Mouse (Mus musculus): ENCODE results near the gene Rnf185. TPM values are rescaled to one million over a fixed set of nuclear protein-coding genes. Genes with fewer than 3 reads are reported as not detected.

Rnf185 gene
- polyA plus RNA-seq, 1 experiment, result 28.7 TPM

GRCm38 (mm10) chr11:3452769-3453168 lies 606 bp upstream of the Rnf185 start:
- Histone ChIP-seq H3K27ac (ENCODE audit: insufficient read depth, low read length) (peak overlapping the region; percentile 20; the same call in 1 of the 2 replicates), H3K4me1 (ENCODE audit: control insufficient read depth, insufficient read depth, low read length) (peaks cover 5% of the 10 kb centered on the region), H3K4me3 (ENCODE audit: insufficient read depth, low read length) (peak overlapping the region; percentile 97)
- TF ChIP-seq CTCF (IDR thresholded peaks at IDR 0.05; ENCODE audit: extremely low read depth, insufficient read depth, low read length) (no peak), POLR2A (IDR thresholded peaks at IDR 0.05; ENCODE audit: extremely low read depth, insufficient read depth, low read length) (no peak)

- Histone ChIP-seq H3K4me1 (ENCODE audit: control insufficient read depth, insufficient read depth, low read length) (peaks cover 5% of the 10 kb centered on the region), H3K27ac (ENCODE audit: insufficient read depth, low read length) (peak overlapping the region; percentile 66), H3K4me3 (ENCODE audit: insufficient read depth, low read length) (peak overlapping the region; percentile 97)
- TF ChIP-seq CTCF (IDR thresholded peaks at IDR 0.05; ENCODE audit: extremely low read depth, insufficient read depth, low read length) (no peak), POLR2A (IDR thresholded peaks at IDR 0.05; ENCODE audit: extremely low read depth, insufficient read depth, low read length) (no peak)
Observed at GRCm38 (mm10) chr11:3451701-3452163, 431 bp downstream of the Rnf185 start.

DNA sequence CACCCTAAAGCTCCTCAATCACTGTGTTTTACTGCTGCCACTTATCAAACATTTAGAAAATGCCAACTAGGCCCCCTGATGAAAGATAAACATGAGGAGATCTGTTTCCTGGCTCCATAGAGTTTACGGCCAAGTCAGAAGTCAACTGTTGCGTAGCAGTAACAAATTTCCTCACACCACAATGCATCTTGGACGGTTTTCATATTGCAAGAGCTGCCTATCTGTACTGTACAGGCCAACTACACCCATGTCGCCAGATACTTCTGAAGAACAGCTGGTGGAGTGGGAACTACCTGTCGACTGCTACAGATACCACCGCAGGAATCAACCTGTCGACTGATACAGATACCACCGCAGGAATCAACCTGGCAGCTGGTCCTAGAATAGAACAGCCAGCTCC lies 7.3 kb downstream of the Rnf185 start:
- H3K4me3 ChIP-seq (ENCODE audit: insufficient read depth, low read length), result no peak overlapping the region
- no peak for TF ChIP-seq CTCF (IDR thresholded peaks at IDR 0.05; ENCODE audit: extremely low read depth, insufficient read depth, low read length)
- no peak for TF ChIP-seq POLR2A (IDR thresholded peaks at IDR 0.05; ENCODE audit: extremely low read depth, insufficient read depth, low read length)
- peaks cover 5% of the 10 kb centered on the region for H3K4me1 ChIP-seq (ENCODE audit: control insufficient read depth, insufficient read depth, low read length)
- H3K27ac ChIP-seq (ENCODE audit: insufficient read depth, low read length), result no peak overlapping the region

- Histone ChIP-seq H3K4me3 (ENCODE audit: insufficient read depth, low read length) (no peak overlapping the region), H3K27ac (ENCODE audit: insufficient read depth, low read length) (no peak overlapping the region), H3K4me1 (ENCODE audit: control insufficient read depth, insufficient read depth, low read length) (peaks cover 5% of the 10 kb centered on the region)
- TF ChIP-seq CTCF (IDR thresholded peaks at IDR 0.05; ENCODE audit: extremely low read depth, insufficient read depth, low read length) (no peak), POLR2A (IDR thresholded peaks at IDR 0.05; ENCODE audit: extremely low read depth, insufficient read depth, low read length) (no peak)
Observed at GRCm38 (mm10) chr11:3443091-3443490, 9.1 kb downstream of the Rnf185 start.

GRCm38 (mm10) chr11:3442677-3443076 lies 9.5 kb downstream of the Rnf185 start:
- H3K4me1 ChIP-seq (ENCODE audit: control insufficient read depth, insufficient read depth, low read length), result peaks cover 5% of the 10 kb centered on the region
- no peak overlapping the region for H3K27ac ChIP-seq (ENCODE audit: insufficient read depth, low read length)
- H3K4me3 ChIP-seq (ENCODE audit: insufficient read depth, low read length), result no peak overlapping the region
- TF ChIP-seq POLR2A (IDR thresholded peaks at IDR 0.05; ENCODE audit: extremely low read depth, insufficient read depth, low read length), result no peak
- TF ChIP-seq CTCF (IDR thresholded peaks at IDR 0.05; ENCODE audit: extremely low read depth, insufficient read depth, low read length), result no peak

GRCm38 (mm10) chr11:3441696-3442443 lies 10.3 kb downstream of the Rnf185 start:
- H3K27ac ChIP-seq (ENCODE audit: insufficient read depth, low read length), result no peak overlapping the region
- H3K4me3 ChIP-seq (ENCODE audit: insufficient read depth, low read length), result no peak overlapping the region
- H3K4me1 ChIP-seq (ENCODE audit: control insufficient read depth, insufficient read depth, low read length), result peaks cover 5% of the 10 kb centered on the region
- no peak for TF ChIP-seq CTCF (IDR thresholded peaks at IDR 0.05; ENCODE audit: extremely low read depth, insufficient read depth, low read length)
- no peak for TF ChIP-seq POLR2A (IDR thresholded peaks at IDR 0.05; ENCODE audit: extremely low read depth, insufficient read depth, low read length)

DNA sequence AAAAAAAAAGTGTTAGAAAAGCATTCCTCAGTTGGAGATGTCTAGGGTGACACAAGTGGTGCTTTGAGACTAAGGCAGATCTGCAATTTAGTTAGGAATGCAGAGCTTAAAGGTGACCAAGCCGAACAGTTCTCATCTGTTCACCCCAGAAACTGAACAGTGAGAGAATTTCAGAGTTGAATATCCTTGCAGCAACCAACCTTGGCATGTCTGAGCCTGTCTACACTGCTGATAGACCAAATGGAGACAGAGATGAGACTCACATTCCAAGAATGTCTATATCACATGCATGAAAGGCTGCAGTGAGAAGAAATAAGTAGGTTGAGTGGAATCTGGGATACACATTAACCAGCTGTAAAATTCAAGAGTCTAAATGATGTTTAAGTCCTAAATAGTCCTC lies 14.5 kb downstream of the Rnf185 start:
- Histone ChIP-seq H3K4me3 (ENCODE audit: insufficient read depth, low read length) (no peak overlapping the region), H3K27ac (ENCODE audit: insufficient read depth, low read length) (no peak overlapping the region), H3K4me1 (ENCODE audit: control insufficient read depth, insufficient read depth, low read length) (peaks cover 2% of the 10 kb centered on the region; the same call in 1 of the 2 replicates)
- TF ChIP-seq CTCF (IDR thresholded peaks at IDR 0.05; ENCODE audit: extremely low read depth, insufficient read depth, low read length) (no peak), POLR2A (IDR thresholded peaks at IDR 0.05; ENCODE audit: extremely low read depth, insufficient read depth, low read length) (no peak)

GRCm38 (mm10) chr11:3433809-3434208 lies 18.4 kb downstream of the Rnf185 start:
- no peak overlapping the region for H3K27ac ChIP-seq (ENCODE audit: insufficient read depth, low read length)
- no peak overlapping the region for H3K4me3 ChIP-seq (ENCODE audit: insufficient read depth, low read length)
- H3K4me1 ChIP-seq (ENCODE audit: control insufficient read depth, insufficient read depth, low read length), result no peaks in the 10 kb centered on the region
- no peak for TF ChIP-seq CTCF (IDR thresholded peaks at IDR 0.05; ENCODE audit: extremely low read depth, insufficient read depth, low read length)
- no peak for TF ChIP-seq POLR2A (IDR thresholded peaks at IDR 0.05; ENCODE audit: extremely low read depth, insufficient read depth, low read length)

DNA sequence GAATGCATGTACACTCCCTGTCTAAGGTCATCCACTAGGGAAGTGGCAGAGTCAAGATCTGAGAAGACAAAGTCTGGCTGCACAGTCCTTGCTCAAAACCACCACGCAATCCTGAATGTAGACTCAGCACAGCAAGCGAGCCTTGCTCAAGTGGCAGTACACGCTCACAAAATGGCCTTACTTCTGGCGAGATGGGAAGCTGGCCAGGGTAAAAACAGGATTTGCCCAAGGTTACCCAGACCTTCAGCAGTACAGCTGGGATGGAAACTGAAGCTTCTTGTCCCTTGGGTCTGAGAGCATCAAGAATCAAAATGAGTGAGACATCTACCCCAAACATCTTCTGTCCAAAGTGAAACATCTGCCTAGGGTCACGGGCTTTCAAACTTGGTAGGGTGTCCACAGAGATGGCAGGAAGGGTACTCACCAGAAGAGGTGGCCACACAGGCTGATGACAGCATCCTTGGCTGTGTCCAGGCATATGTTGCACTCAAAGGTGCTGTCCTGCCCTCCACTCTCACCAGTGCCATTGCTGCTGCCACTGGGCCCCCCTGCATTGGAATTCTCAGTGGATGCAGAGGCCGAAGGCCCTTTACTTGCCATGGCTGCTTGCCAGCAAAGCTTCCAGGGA lies 20.1 kb downstream of the Rnf185 start:
- Histone ChIP-seq H3K27ac (ENCODE audit: insufficient read depth, low read length) (no peak overlapping the region), H3K4me1 (ENCODE audit: control insufficient read depth, insufficient read depth, low read length) (no peaks in the 10 kb centered on the region), H3K4me3 (ENCODE audit: insufficient read depth, low read length) (no peak overlapping the region)
- no peak for TF ChIP-seq POLR2A (IDR thresholded peaks at IDR 0.05; ENCODE audit: extremely low read depth, insufficient read depth, low read length)
- TF ChIP-seq CTCF (IDR thresholded peaks at IDR 0.05; ENCODE audit: extremely low read depth, insufficient read depth, low read length), result no peak

- Histone ChIP-seq H3K4me3 (ENCODE audit: insufficient read depth, low read length) (no peak overlapping the region), H3K4me1 (ENCODE audit: control insufficient read depth, insufficient read depth, low read length) (no peaks in the 10 kb centered on the region), H3K27ac (ENCODE audit: insufficient read depth, low read length) (no peak overlapping the region)
- TF ChIP-seq CTCF (IDR thresholded peaks at IDR 0.05; ENCODE audit: extremely low read depth, insufficient read depth, low read length), result no peak
Observed at GRCm38 (mm10) chr11:3431515-3431914, 20.6 kb downstream of the Rnf185 start.
